Mouse (Mus musculus) neural tube, embryonic 12.5 days (tissue): ENCODE results near the gene Pms1. TPM values are rescaled to one million over a fixed set of nuclear protein-coding genes. Genes with fewer than 3 reads are reported as not detected.

Experiments
- ATAC-seq: fragments of 200-750 bp; cut with Nextera tagmentation; 2 replicates; pipeline ENCODE4 v1.8.0; 2017; ENCODE audit warnings: low read depth, mild to moderate bottlenecking, moderate TSS enrichment, moderate library complexity; ENCODE audit not compliant: low FRiP score
- H3K27ac ChIP-seq: fragments of 300-500 bp; sonication (generic); 2 replicates; pipeline ENCODE4 v1.5.1; 2016
- H3K27me3 ChIP-seq: fragments of 300-500 bp; sonication (generic); replicated peaks from 2 replicates; pipeline ENCODE4 v1.6.1; 2016; ENCODE audit warnings: mild to moderate bottlenecking
- H3K36me3 ChIP-seq: fragments of 300-500 bp; sonication (generic); 2 replicates; pipeline ENCODE4 v1.6.1; 2016; ENCODE audit warnings: mild to moderate bottlenecking
- H3K4me1 ChIP-seq: fragments of 300-500 bp; sonication (generic); 2 replicates; pipeline ENCODE4 v1.6.1; 2016
- H3K4me2 ChIP-seq: fragments of 300-500 bp; sonication (generic); replicated peaks from 2 replicates; pipeline ENCODE4 v1.6.1; 2016; ENCODE audit warnings: mild to moderate bottlenecking
- H3K4me3 ChIP-seq: fragments of 300-500 bp; sonication (generic); 2 replicates; pipeline ENCODE4 v1.5.1; 2016
- H3K9ac ChIP-seq: fragments of 300-500 bp; sonication (generic); 2 replicates; pipeline ENCODE4 v1.6.1; 2016; ENCODE audit warnings: mild to moderate bottlenecking
- H3K9me3 ChIP-seq: fragments of 300-500 bp; sonication (generic); 2 replicates; pipeline ENCODE4 v1.6.1; 2016; ENCODE audit warnings: mild to moderate bottlenecking
- WGBS: fragments of 180-500 bp; shearing (Covaris S2); methylation state at CpG from one replicate; pipeline ENCODE4 v1.1.7; 2016; 5-methylcytosine and 5-hydroxymethylcytosine counted together
- polyA plus RNA-seq: library from polyadenylated mRNA; unstranded; fragments of >200 nt; fragmentation: Nextera tagmentation; extraction: Ambion mirVana; gene quantifications from 2 replicates; pipeline ENCODE4 v1.2.1, GENCODE M21; 2016

Gene Pms1
- polyA plus RNA-seq, 1 experiment from 2014 or later, result 18.7 TPM

DNA sequence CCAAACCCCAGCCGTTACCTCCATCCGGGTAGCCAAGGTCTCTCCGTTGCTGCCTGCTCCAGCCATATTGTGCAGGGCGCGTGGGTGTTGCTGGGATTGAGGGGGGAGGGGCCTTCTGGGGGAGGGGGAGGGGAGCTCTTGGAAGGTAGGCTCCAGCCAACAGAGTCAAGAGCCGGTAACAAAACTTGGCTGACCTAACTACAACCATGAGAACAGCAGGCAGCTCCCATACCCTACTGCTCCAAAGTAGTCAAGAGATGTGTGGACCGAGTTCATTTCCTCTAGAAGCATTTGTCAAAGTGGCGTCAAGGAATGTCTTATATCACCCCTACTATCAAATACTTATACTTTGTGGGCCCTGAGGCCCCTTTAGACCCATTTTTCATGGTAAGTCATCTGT, 109.3 kb downstream of the Pms1 start, which contains the start of gene 1700019A02Rik:
TSS of gene 1700019A02Rik (minus strand) at position 101 of the 400 bp plus-strand sequence.
- no peak for ATAC-seq
- no peaks in the 10 kb centered on the region for H3K36me3 ChIP-seq
- H3K4me3 ChIP-seq, result no peak within 1 kb of the TSS
- H3K27ac ChIP-seq, result no peak within 1 kb of the TSS
- H3K4me2 ChIP-seq, result no peak within 1 kb of the TSS
- no peaks in the 10 kb centered on the region for H3K27me3 ChIP-seq
- H3K9ac ChIP-seq, result no peak within 1 kb of the TSS
- WGBS, result 88% methylated on average over 8 of the region's 8 CpGs
- no peaks in the 10 kb centered on the region for H3K9me3 ChIP-seq
- H3K4me1 ChIP-seq, result no peaks in the 10 kb centered on the region

- H3K27me3 ChIP-seq, result no peaks in the 10 kb centered on the region
- WGBS, result 86% methylated on average over 3 of the region's 3 CpGs
Observed at GRCm38 (mm10) chr1:53186301-53186700, 110.5 kb downstream of the Pms1 start.

DNA sequence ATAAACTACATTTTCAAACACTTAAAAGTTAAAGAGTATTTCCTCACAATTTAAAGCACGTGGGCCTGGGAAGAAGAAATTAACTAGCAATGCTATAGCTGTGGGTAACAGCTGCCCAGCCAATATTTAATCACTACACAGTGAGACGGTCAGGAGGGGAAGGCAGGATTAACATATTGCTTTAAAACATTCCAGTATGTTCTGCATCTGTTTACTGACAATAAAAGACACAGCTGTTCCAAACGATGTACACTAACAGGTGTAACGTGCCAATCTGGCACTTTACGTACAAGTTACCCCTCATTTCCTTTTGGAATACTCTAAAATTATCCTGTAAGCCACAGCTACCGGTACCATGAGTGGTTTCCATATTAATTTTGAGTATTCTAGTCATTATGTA, 139.1 kb downstream of the Pms1 start:
- Histone ChIP-seq H3K9ac (no peak overlapping the region), H3K4me2 (no peak overlapping the region), H3K9me3 (no peaks in the 10 kb centered on the region), H3K27ac (no peak overlapping the region), H3K36me3 (no peaks in the 10 kb centered on the region), H3K4me3 (no peak overlapping the region), H3K4me1 (no peaks in the 10 kb centered on the region), H3K27me3 (no peaks in the 10 kb centered on the region)
- WGBS, result 76% methylated on average over 6 of the region's 6 CpGs
- no peak for ATAC-seq

More at GRCm38 (mm10) chr1:53186301-53186700, 110.5 kb downstream of the Pms1 start:
- no peaks in the 10 kb centered on the region for H3K4me1 ChIP-seq
- ATAC-seq, result no peak
- H3K9me3 ChIP-seq, result no peaks in the 10 kb centered on the region
- no peak overlapping the region for H3K9ac ChIP-seq
- H3K4me3 ChIP-seq, result no peak overlapping the region
- no peak overlapping the region for H3K4me2 ChIP-seq
- no peaks in the 10 kb centered on the region for H3K36me3 ChIP-seq
- H3K27ac ChIP-seq, result no peak overlapping the region

Other genes starting within 250 kb of the Pms1 start
- gene Mstn, start 235.4 kb downstream of the Pms1 start, polyA plus RNA-seq, result 4.5 and 4.8 TPM in 2 replicates
- gene 1700019A02Rik, start 109.4 kb downstream of the Pms1 start, polyA plus RNA-seq, result not detected in 2 replicates
- gene Ormdl1, start 77 bp upstream of the Pms1 start, polyA plus RNA-seq, result 62.2 and 64.5 TPM in 2 replicates
- not detected in 2 replicates for gene Gm28778, start 93 bp upstream of the Pms1 start, polyA plus RNA-seq
- 22.6 and 26.4 TPM in 2 replicates for gene Osgepl1, start 16.6 kb upstream of the Pms1 start, polyA plus RNA-seq
- gene Asdurf, start 55.6 kb upstream of the Pms1 start, polyA plus RNA-seq, result 12.2 and 18.8 TPM in 2 replicates
- 0.72 and 1.2 TPM in 2 replicates for gene Gm28551, start 55.6 kb upstream of the Pms1 start, polyA plus RNA-seq
- gene Asnsd1, start 55.7 kb upstream of the Pms1 start, polyA plus RNA-seq, result 74.0 and 80.7 TPM in 2 replicates